ENCODE assay signal across 10 mouse cellular contexts in the genomic region with DNA sequence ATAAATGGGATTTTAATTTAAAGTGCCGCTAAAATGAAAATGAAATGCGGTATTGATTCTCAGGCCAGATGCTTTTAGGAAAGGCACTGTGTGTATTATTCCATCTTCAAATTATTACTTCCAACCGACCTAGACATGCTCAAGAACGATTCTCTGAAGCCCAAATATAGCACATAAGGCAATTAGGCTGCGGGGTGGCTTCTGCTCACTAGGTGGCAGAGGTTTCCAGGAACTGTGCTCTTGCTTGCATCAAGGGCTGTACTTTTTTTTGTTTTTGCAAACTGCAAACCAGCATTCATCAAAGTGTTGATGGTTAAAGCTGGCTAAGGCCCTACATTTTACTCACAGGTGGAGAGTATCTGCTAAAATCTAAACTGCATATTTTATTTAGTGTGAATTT.
DNase-seq lines count a peak whose midpoint lies in the region; ATAC-seq and TF ChIP-seq lines count a peak whose summit lies in the region.
"Had no signal": no experiment of that assay in that cellular context is flagged by ENCODE, and none has a peak within 500 bp of the region (broad histone marks: within the 10 kb centered on the region; RNA-seq: fewer than 3 reads in every experiment).

No protein-coding gene starts in this region.

- H3K4me2 ChIP-seq in forebrain, embryonic 13.5 days, result no peak overlapping the region
- no peak overlapping the region for H3K4me2 ChIP-seq in forebrain, embryonic 15.5 days (replicated peaks)
- no peak overlapping the region for H3K4me2 ChIP-seq in lung, embryonic 14.5 days
- H3K4me2 ChIP-seq: embryonic facial prominence, embryonic 13.5 days; liver, embryonic 13.5 days had no signal

- no peaks in the 10 kb centered on the region for H3K36me3 ChIP-seq in forebrain, embryonic 13.5 days (ENCODE audit: poor library complexity, severe bottlenecking)
- H3K36me3 ChIP-seq in forebrain, embryonic 15.5 days, result no peaks in the 10 kb centered on the region
- H3K36me3 ChIP-seq in lung, embryonic 14.5 days (ENCODE audit: insufficient read depth), result no peaks in the 10 kb centered on the region
- H3K36me3 ChIP-seq: embryonic facial prominence, embryonic 13.5 days; liver, embryonic 13.5 days had no signal

- no peaks in the 10 kb centered on the region for H3K27me3 ChIP-seq in forebrain, embryonic 13.5 days
- H3K27me3 ChIP-seq in forebrain, embryonic 15.5 days, result no peaks in the 10 kb centered on the region
- H3K27me3 ChIP-seq in lung, embryonic 14.5 days (ENCODE audit: insufficient read depth, low read length), result no peaks in the 10 kb centered on the region
- H3K27me3 ChIP-seq: embryonic facial prominence, embryonic 13.5 days; liver, embryonic 13.5 days had no signal

- TF ChIP-seq POLR2A in brain, embryonic 14.5 days (IDR thresholded peaks at IDR 0.05; ENCODE audit: borderline replicate concordance, extremely low read depth, insufficient read depth, insufficient read length, poor library complexity, severe bottlenecking), result no peak

- no peak overlapping the region for H3K4me3 ChIP-seq in forebrain, embryonic 13.5 days
- no peak overlapping the region for H3K4me3 ChIP-seq in forebrain, embryonic 15.5 days
- H3K4me3 ChIP-seq in lung, embryonic 14.5 days (ENCODE audit: low read depth, low read length), result no peak overlapping the region
- H3K4me3 ChIP-seq: embryonic facial prominence, embryonic 13.5 days; liver, embryonic 13.5 days had no signal

- ATAC-seq in forebrain, embryonic 13.5 days, result 0 out of 2 replicates have a peak, but pooled peaks have one; percentile 53
- ATAC-seq in forebrain, embryonic 15.5 days (replicated peaks), result no peak
- peak; percentile 60; the same call in 1 of the 2 replicates for ATAC-seq in lung, embryonic 14.5 days (ENCODE audit: insufficient read depth)
- ATAC-seq in megakaryocyte-erythroid progenitor cell, adult 5-6 weeks (replicated peaks; ENCODE audit: low FRiP score, low TSS enrichment, poor library complexity, severe bottlenecking), result peak; percentile 81; the same call in 1 of the 2 replicates
- no peak for ATAC-seq in inflammation-experienced regulatory T-cells, adult 6 months

- peak; percentile 46 for TF ChIP-seq CTCF in lung, embryonic 14.5 days (IDR thresholded peaks at IDR 0.05; ENCODE audit: low read depth)
- TF ChIP-seq CTCF in brain, embryonic 14.5 days (IDR thresholded peaks at IDR 0.05; ENCODE audit: borderline replicate concordance, extremely low read depth, insufficient read depth, insufficient read length), result peak; percentile 51; the same call in 1 of the 2 replicates

- H3K27ac ChIP-seq in forebrain, embryonic 13.5 days, result no peak overlapping the region
- no peak overlapping the region for H3K27ac ChIP-seq in forebrain, embryonic 15.5 days (replicated peaks)
- H3K27ac ChIP-seq in lung, embryonic 14.5 days (ENCODE audit: low read depth), result no peak overlapping the region
- H3K27ac ChIP-seq: embryonic facial prominence, embryonic 13.5 days; liver, embryonic 13.5 days had no signal

- H3K4me1 ChIP-seq in forebrain, embryonic 13.5 days, result no peaks in the 10 kb centered on the region
- H3K4me1 ChIP-seq in forebrain, embryonic 15.5 days, result no peaks in the 10 kb centered on the region
- H3K4me1 ChIP-seq in lung, embryonic 14.5 days (ENCODE audit: insufficient read depth), result no peaks in the 10 kb centered on the region
- H3K4me1 ChIP-seq: liver, embryonic 13.5 days had no signal

- no peak overlapping the region for H3K9ac ChIP-seq in forebrain, embryonic 13.5 days
- no peak overlapping the region for H3K9ac ChIP-seq in forebrain, embryonic 15.5 days (replicated peaks)
- no peak overlapping the region for H3K9ac ChIP-seq in lung, embryonic 14.5 days
- H3K9ac ChIP-seq: embryonic facial prominence, embryonic 13.5 days; liver, embryonic 13.5 days had no signal

- DNase-seq in lung, embryonic 14.5 days, result peak; percentile 72
- DNase-seq in lung, adult 18-20 months, result no peak
- peak; percentile 64 for DNase-seq in brain, embryonic 14.5 days (ENCODE audit: low read depth)
- DNase-seq in B cell, adult 2 months, result no peak
- DNase-seq: liver, embryonic 13.5 days had no signal

- no peaks in the 10 kb centered on the region for H3K9me3 ChIP-seq in forebrain, embryonic 13.5 days (replicated peaks)
- H3K9me3 ChIP-seq in forebrain, embryonic 15.5 days, result no peaks in the 10 kb centered on the region
- H3K9me3 ChIP-seq in lung, embryonic 14.5 days (ENCODE audit: low read depth, low read length), result no peaks in the 10 kb centered on the region
- H3K9me3 ChIP-seq: embryonic facial prominence, embryonic 13.5 days; liver, embryonic 13.5 days had no signal

- WGBS in forebrain, embryonic 13.5 days, result 67% methylated on average over 5 of the region's 5 CpGs
- 63% methylated on average over 5 of the region's 5 CpGs for WGBS in forebrain, embryonic 15.5 days
- 50% methylated on average over 5 of the region's 5 CpGs for WGBS in lung, embryonic 14.5 days

Comparison
In these comparisons a context has a peak if more than half of its experiments do, and no peak if none do; other contexts are left out.
1. ATAC-seq: peak in forebrain, embryonic 13.5 days (single experiment), lung, embryonic 14.5 days (single experiment) and megakaryocyte-erythroid progenitor cell, adult 5-6 weeks (single experiment); none in forebrain, embryonic 15.5 days (single experiment) and inflammation-experienced regulatory T-cells, adult 6 months (single experiment).
2. DNase-seq: peak in lung, embryonic 14.5 days (single experiment) and brain, embryonic 14.5 days (single experiment); none in lung, adult 18-20 months (0 of 2) and B cell, adult 2 months (0 of 2).